Mouse (Mus musculus): ENCODE results near the gene Homer2. TPM values are rescaled to one million over a fixed set of nuclear protein-coding genes. Genes with fewer than 3 reads are reported as not detected.
A peak's percentile ranks its signal among the peaks of the same experiment; 100 is the strongest.

The Homer2 gene
- polyA plus RNA-seq, 1 experiment from 2014 or later: 11.9 TPM

- Histone ChIP-seq H3K9me3 (replicated peaks) (no peaks in the 10 kb centered on the region), H3K4me1 (no peaks in the 10 kb centered on the region), H3K27me3 (ENCODE audit: low read depth, poor library complexity, severe bottlenecking) (no peaks in the 10 kb centered on the region), H3K4me3 (no peak overlapping the region), H3K36me3 (no peaks in the 10 kb centered on the region), H3K27ac (replicated peaks) (no peak overlapping the region)
- 87% methylated on average over 18 of the region's 18 CpGs for WGBS
- no peak for DNase-seq (ENCODE audit: low spot score)
These were observed 18.8 kb upstream of the Homer2 start for GRCm38 (mm10) chr7:81725986-81726727.

- Histone ChIP-seq H3K4me3 (no peak overlapping the region), H3K27me3 (ENCODE audit: low read depth, poor library complexity, severe bottlenecking) (no peaks in the 10 kb centered on the region), H3K36me3 (no peaks in the 10 kb centered on the region), H3K27ac (replicated peaks) (no peak overlapping the region), H3K9me3 (replicated peaks) (no peaks in the 10 kb centered on the region), H3K4me1 (no peaks in the 10 kb centered on the region)
- 93% methylated on average over 10 of the region's 10 CpGs for whole genome bisulfite sequencing
- no peak for DNase-seq (ENCODE audit: low spot score)
These were observed 16.5 kb upstream of the Homer2 start for GRCm38 (mm10) chr7:81723851-81724250.

- no peak for DNase-seq (ENCODE audit: low spot score)
- 69% methylated on average over 5 of the region's 5 CpGs for WGBS
- Histone ChIP-seq H3K9me3 (replicated peaks) (no peaks in the 10 kb centered on the region), H3K27me3 (ENCODE audit: low read depth, poor library complexity, severe bottlenecking) (no peaks in the 10 kb centered on the region), H3K36me3 (no peaks in the 10 kb centered on the region), H3K4me1 (no peaks in the 10 kb centered on the region), H3K27ac (replicated peaks) (no peak overlapping the region), H3K4me3 (no peak overlapping the region)
These were observed 13.9 kb upstream of the Homer2 start for GRCm38 (mm10) chr7:81721271-81721670.

GRCm38 (mm10) chr7:81719216-81719661 is 11.9 kb upstream of the Homer2 start:
- 79% methylated on average over 1 of the region's 1 CpGs for whole genome bisulfite sequencing
- no peak for DNase-seq (ENCODE audit: low spot score)
- H3K9me3 ChIP-seq (replicated peaks): no peaks in the 10 kb centered on the region

GRCm38 (mm10) chr7:81718657-81719056 is 11.3 kb upstream of the Homer2 start:
- Histone ChIP-seq H3K27ac (replicated peaks) (no peak overlapping the region), H3K36me3 (no peaks in the 10 kb centered on the region), H3K4me3 (no peak overlapping the region), H3K4me1 (no peaks in the 10 kb centered on the region), H3K27me3 (ENCODE audit: low read depth, poor library complexity, severe bottlenecking) (no peaks in the 10 kb centered on the region), H3K9me3 (replicated peaks) (no peaks in the 10 kb centered on the region)
- no peak for DNase-seq (ENCODE audit: low spot score)
- WGBS: 76% methylated on average over 1 of the region's 1 CpGs

More at GRCm38 (mm10) chr7:81719216-81719661, 11.9 kb upstream of the Homer2 start:
- no peaks in the 10 kb centered on the region for H3K4me1 ChIP-seq
- no peaks in the 10 kb centered on the region for H3K36me3 ChIP-seq
- H3K27me3 ChIP-seq (ENCODE audit: low read depth, poor library complexity, severe bottlenecking): no peaks in the 10 kb centered on the region
- no peak overlapping the region for H3K27ac ChIP-seq (replicated peaks)
- H3K4me3 ChIP-seq: no peak overlapping the region

- no peaks in the 10 kb centered on the region for H3K36me3 ChIP-seq
These were observed 2.8 kb upstream of the Homer2 start for GRCm38 (mm10) chr7:81710166-81710565.

GRCm38 (mm10) chr7:81708165-81708564 is 838 bp upstream of the Homer2 start:
- peaks cover 67% of the 10 kb centered on the region for H3K27me3 ChIP-seq (ENCODE audit: low read depth, poor library complexity, severe bottlenecking)
- peaks cover 18% of the 10 kb centered on the region for H3K4me1 ChIP-seq
- H3K36me3 ChIP-seq: no peaks in the 10 kb centered on the region
- DNase-seq (ENCODE audit: low spot score): no peak
- H3K9me3 ChIP-seq (replicated peaks): 0 out of 2 replicates have a peak, but pooled peaks cover 7% of the 10 kb centered on the region
- no peak overlapping the region for H3K27ac ChIP-seq (replicated peaks)
- H3K4me3 ChIP-seq: no peak overlapping the region

More at GRCm38 (mm10) chr7:81710166-81710565, 2.8 kb upstream of the Homer2 start:
- no peak for DNase-seq (ENCODE audit: low spot score)
- H3K4me1 ChIP-seq: peaks cover 18% of the 10 kb centered on the region
- WGBS: 85% methylated on average over 4 of the region's 4 CpGs
- H3K27ac ChIP-seq (replicated peaks): no peak overlapping the region
- H3K4me3 ChIP-seq: no peak overlapping the region
- H3K9me3 ChIP-seq (replicated peaks): 0 out of 2 replicates have a peak, but pooled peaks cover 7% of the 10 kb centered on the region
- H3K27me3 ChIP-seq (ENCODE audit: low read depth, poor library complexity, severe bottlenecking): peaks cover 47% of the 10 kb centered on the region

- Histone ChIP-seq H3K9me3 (replicated peaks) (0 out of 2 replicates have a peak, but pooled peaks cover 7% of the 10 kb centered on the region), H3K36me3 (no peaks in the 10 kb centered on the region), H3K27ac (replicated peaks) (peak overlapping the region; percentile 86), H3K4me1 (peaks cover 18% of the 10 kb centered on the region), H3K4me3 (peak overlapping the region; percentile 74), H3K27me3 (ENCODE audit: low read depth, poor library complexity, severe bottlenecking) (peaks cover 68% of the 10 kb centered on the region)
- WGBS: 2% methylated on average over 112 of the region's 114 CpGs
- DNase-seq (ENCODE audit: low spot score): peak; percentile 54
These were observed 623 bp downstream of the Homer2 start for GRCm38 (mm10) chr7:81706416-81707391.

GRCm38 (mm10) chr7:81706027-81706415 is 1.3 kb downstream of the Homer2 start:
- Histone ChIP-seq H3K27me3 (ENCODE audit: low read depth, poor library complexity, severe bottlenecking) (peaks cover 68% of the 10 kb centered on the region), H3K4me3 (peak overlapping the region; percentile 74), H3K36me3 (no peaks in the 10 kb centered on the region), H3K9me3 (replicated peaks) (0 out of 2 replicates have a peak, but pooled peaks cover 7% of the 10 kb centered on the region), H3K27ac (replicated peaks) (peak overlapping the region; percentile 86; the same call in 1 of the 2 replicates), H3K4me1 (peaks cover 18% of the 10 kb centered on the region)
- no peak for DNase-seq (ENCODE audit: low spot score)
- WGBS: 40% methylated on average over 12 of the region's 12 CpGs

- Histone ChIP-seq H3K4me3 (no peak overlapping the region), H3K36me3 (no peaks in the 10 kb centered on the region), H3K4me1 (peaks cover 2% of the 10 kb centered on the region; the same call in 1 of the 2 replicates), H3K9me3 (replicated peaks) (no peaks in the 10 kb centered on the region), H3K27ac (replicated peaks) (no peak overlapping the region), H3K27me3 (ENCODE audit: low read depth, poor library complexity, severe bottlenecking) (0 out of 2 replicates have a peak, but pooled peaks cover 3% of the 10 kb centered on the region)
- WGBS: 91% methylated on average over 13 of the region's 13 CpGs
- DNase-seq (ENCODE audit: low spot score): no peak
These were observed 9.0 kb downstream of the Homer2 start for GRCm38 (mm10) chr7:81698357-81698756.

- DNase-seq (ENCODE audit: low spot score): no peak
- Histone ChIP-seq H3K4me1 (peaks cover 6% of the 10 kb centered on the region; the same call in 1 of the 2 replicates), H3K27me3 (ENCODE audit: low read depth, poor library complexity, severe bottlenecking) (no peaks in the 10 kb centered on the region), H3K36me3 (no peaks in the 10 kb centered on the region), H3K27ac (replicated peaks) (no peak overlapping the region), H3K4me3 (no peak overlapping the region), H3K9me3 (replicated peaks) (no peaks in the 10 kb centered on the region)
- WGBS: 85% methylated on average over 4 of the region's 4 CpGs
These were observed 9.4 kb downstream of the Homer2 start for GRCm38 (mm10) chr7:81697954-81698353.

- H3K9me3 ChIP-seq (replicated peaks): no peaks in the 10 kb centered on the region
- WGBS: 82% methylated on average over 16 of the region's 16 CpGs
These were observed 11.4 kb downstream of the Homer2 start for GRCm38 (mm10) chr7:81695763-81696533.

More at GRCm38 (mm10) chr7:81695763-81696533, 11.4 kb downstream of the Homer2 start:
- H3K4me1 ChIP-seq: peaks cover 17% of the 10 kb centered on the region; the same call in 1 of the 2 replicates
- no peak overlapping the region for H3K27ac ChIP-seq (replicated peaks)
- no peak for DNase-seq (ENCODE audit: low spot score)
- H3K36me3 ChIP-seq: no peaks in the 10 kb centered on the region
- no peaks in the 10 kb centered on the region for H3K27me3 ChIP-seq (ENCODE audit: low read depth, poor library complexity, severe bottlenecking)
- no peak overlapping the region for H3K4me3 ChIP-seq
